In genomic region chr17:87585355-87585754, GRCm38 (mm10) we compare ENCODE assay signal across 28 mouse cellular contexts. TPM values are rescaled to one million over a fixed set of nuclear protein-coding genes. Genes with fewer than 3 reads are reported as not detected.
DNase-seq lines count a peak whose midpoint lies in the region; ATAC-seq lines count a peak whose summit lies in the region.
"Had no signal": no experiment of that assay in that cellular context is flagged by ENCODE, and none has a peak within 500 bp of the region (broad histone marks: within the 10 kb centered on the region; RNA-seq: fewer than 3 reads in every experiment).

No protein-coding gene starts in this region.

- no peak overlapping the region for H3K4me2 ChIP-seq in kidney, embryonic 14.5 days (replicated peaks; ENCODE audit: low read depth, low read length)
- no peak overlapping the region for H3K4me2 ChIP-seq in intestine, embryonic 15.5 days (replicated peaks)
- H3K4me2 ChIP-seq: heart, embryonic 12.5 days; midbrain, embryonic 11.5 days; neural tube, embryonic 12.5 days had no signal

- peaks cover 4% of the 10 kb centered on the region for H3K9me3 ChIP-seq in kidney, embryonic 14.5 days (ENCODE audit: control insufficient read depth, low read length)
- peaks cover 33% of the 10 kb centered on the region for H3K9me3 ChIP-seq in megakaryocyte, embryonic 14.5 days
- peaks cover 5% of the 10 kb centered on the region; the same call in 1 of the 2 replicates for H3K9me3 ChIP-seq in intestine, embryonic 15.5 days
- H3K9me3 ChIP-seq: neural tube, embryonic 12.5 days had no signal

- H3K27me3 ChIP-seq in kidney, embryonic 14.5 days (ENCODE audit: control insufficient read depth, insufficient read depth, low read length) = no peaks in the 10 kb centered on the region
- H3K27me3 ChIP-seq in megakaryocyte, embryonic 14.5 days (replicated peaks) = peaks cover 6% of the 10 kb centered on the region
- H3K27me3 ChIP-seq in intestine, embryonic 15.5 days (replicated peaks) = no peaks in the 10 kb centered on the region
- H3K27me3 ChIP-seq: neural tube, embryonic 12.5 days had no signal

- no peak overlapping the region for H3K9ac ChIP-seq in kidney, embryonic 14.5 days (ENCODE audit: low read depth, low read length)
- H3K9ac ChIP-seq in intestine, embryonic 15.5 days = no peak overlapping the region
- H3K9ac ChIP-seq: heart, embryonic 12.5 days; liver, embryonic 14.5 days; neural tube, embryonic 12.5 days had no signal

- no peaks in the 10 kb centered on the region for H3K36me3 ChIP-seq in kidney, embryonic 14.5 days (ENCODE audit: control insufficient read depth, insufficient read depth, low read length)
- no peaks in the 10 kb centered on the region for H3K36me3 ChIP-seq in megakaryocyte, embryonic 14.5 days (replicated peaks; ENCODE audit: low read length)
- no peaks in the 10 kb centered on the region for H3K36me3 ChIP-seq in intestine, embryonic 15.5 days
- H3K36me3 ChIP-seq: heart, embryonic 12.5 days; neural tube, embryonic 12.5 days had no signal

- 0 out of 2 replicates have a peak, but pooled peaks have one; percentile 28 for ATAC-seq in kidney, embryonic 14.5 days (ENCODE audit: low FRiP score, low TSS enrichment)
- no peak for ATAC-seq in megakaryocyte, adult 5-6 weeks (ENCODE audit: poor library complexity, severe bottlenecking)
- peak; percentile 80 for ATAC-seq in intestine, embryonic 15.5 days
- ATAC-seq: activated CD4-positive, CD25-positive, alpha-beta regulatory T cell, adult 4 months; forebrain, embryonic 16.5 days; midbrain, embryonic 16.5 days had no signal

- H3K4me1 ChIP-seq in kidney, embryonic 14.5 days (ENCODE audit: control insufficient read depth, insufficient read depth, low read length) = no peaks in the 10 kb centered on the region
- no peaks in the 10 kb centered on the region for H3K4me1 ChIP-seq in megakaryocyte, embryonic 14.5 days
- H3K4me1 ChIP-seq in intestine, embryonic 15.5 days (replicated peaks) = no peaks in the 10 kb centered on the region
- H3K4me1 ChIP-seq: neural tube, embryonic 12.5 days had no signal

- intact Hi-C loops in left cerebral cortex, postnatal 36 days (cut with DNase I) = no loop called here

- no peak overlapping the region for H3K27ac ChIP-seq in kidney, embryonic 14.5 days (ENCODE audit: low read depth, low read length)
- no peak overlapping the region for H3K27ac ChIP-seq in intestine, embryonic 15.5 days
- H3K27ac ChIP-seq: gastrocnemius, adult 2 months; heart, adult 2 months; liver, embryonic 14.5 days; neural tube, embryonic 12.5 days had no signal

- WGBS in kidney, embryonic 14.5 days = 43% methylated on average over 6 of the region's 6 CpGs
- WGBS in intestine, embryonic 15.5 days = 40% methylated on average over 6 of the region's 6 CpGs

- no peak for DNase-seq in kidney, adult 18-20 months
- no peak for DNase-seq in left cerebral cortex, postnatal 36 days (ENCODE audit: low spot score in 2 of 2)
- DNase-seq: adrenal gland, adult 2 months; adrenal gland, postnatal 36 days; B cell, adult 2 months; cerebellum, adult 2 months; cerebellum, postnatal 14 days; gastrocnemius, adult 2 months; heart, adult 2 months; heart, postnatal 4 days; layer of hippocampus, adult 9-11 months; liver; lung, adult 2 months; lung, postnatal 10 days; right cerebral cortex, adult 18-20 months; right cerebral cortex, postnatal 4 days had no signal

- no peak overlapping the region for H3K4me3 ChIP-seq in kidney, embryonic 14.5 days (ENCODE audit: low read length)
- peak overlapping the region; percentile 24 for H3K4me3 ChIP-seq in megakaryocyte, embryonic 14.5 days (replicated peaks)
- H3K4me3 ChIP-seq in intestine, embryonic 15.5 days (replicated peaks) = no peak overlapping the region
- H3K4me3 ChIP-seq: erythroblast, embryonic 14.5 days; gastrocnemius, adult 2 months; heart, adult 2 months; heart, embryonic 12.5 days; neural tube, embryonic 12.5 days had no signal

RNA-seq across cellular contexts. Expression of gene Epcam, which starts 50.4 kb away (rescaled TPM):
- polyA plus RNA-seq in kidney, embryonic 14.5 days (2014; fragmentation: Nextera tagmentation; extraction: Ambion mirVana) = 260 and 274 TPM in 2 replicates
- not detected in 2 replicates for polyA plus RNA-seq in megakaryocyte, embryonic 14.5 days (2012; ENCODE audit: insufficient read depth, low replicate concordance)
- total RNA-seq in megakaryocyte, adult 5-6 weeks (2015) = 0.50 TPM in 1 of 2 replicates, not detected in the other
- total RNA-seq in megakaryocyte, adult 5-6 weeks (2017) = 1.1 TPM in 1 of 2 replicates, not detected in the other
- 958 and 974 TPM in 2 replicates for polyA plus RNA-seq in intestine, embryonic 15.5 days (2015; fragmentation: Nextera tagmentation; extraction: Ambion mirVana)
- total RNA-seq in left cerebral cortex, postnatal 36 days (2021) = not detected
- total RNA-seq: adrenal gland, postnatal 36 days; gastrocnemius, adult 2 months; heart, adult 2 months; heart, postnatal 4 days had no signal
- polyA plus RNA-seq: adrenal gland, adult 2 months; erythroblast, embryonic 14.5 days had no signal

Comparison
In these comparisons a context has a peak if more than half of its experiments do, and no peak if none do; other contexts are left out.
1. RNA of gene Epcam, which starts 50.4 kb away (polyA plus RNA-seq): 958 to 974 TPM in intestine, embryonic 15.5 days and 260 to 274 TPM in kidney, embryonic 14.5 days; not detected in megakaryocyte, embryonic 14.5 days; every median in the first group is over 100 times any median in the second.